In the genomic region with DNA sequence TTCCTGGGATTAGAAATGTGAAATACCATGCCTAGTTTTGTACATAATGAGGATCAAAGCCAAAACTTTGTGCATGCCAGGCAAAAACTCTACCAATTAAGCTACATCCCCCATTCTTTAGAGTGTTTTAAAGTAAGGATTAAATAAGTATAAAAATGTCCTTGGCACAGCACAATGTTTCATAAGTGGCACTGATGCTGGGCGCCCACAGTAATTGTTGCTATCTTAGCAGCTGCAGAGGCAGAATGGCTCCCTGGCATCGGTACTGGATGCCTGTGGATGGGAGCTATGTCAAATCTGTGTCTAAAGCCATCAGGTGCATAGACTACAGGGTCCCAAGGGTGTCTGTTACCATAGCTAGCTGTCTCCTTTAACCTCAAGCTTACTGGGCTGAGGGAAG, we compare ENCODE assay signal across 17 mouse cellular contexts. TPM values are rescaled to one million over a fixed set of nuclear protein-coding genes. Genes with fewer than 3 reads are reported as not detected.
DNase-seq lines count a peak whose midpoint lies in the region; ATAC-seq lines count a peak whose summit lies in the region.
"Had no signal": no experiment of that assay in that cellular context is flagged by ENCODE, and none has a peak within 500 bp of the region (broad histone marks: within the 10 kb centered on the region; RNA-seq: fewer than 3 reads in every experiment).

No protein-coding gene starts in this region.

- 77% methylated on average over 2 of the region's 2 CpGs for WGBS in hindbrain, embryonic 16.5 days
- WGBS in hindbrain, embryonic 14.5 days = 82% methylated on average over 2 of the region's 2 CpGs

- no peak overlapping the region for H3K9ac ChIP-seq in hindbrain, embryonic 16.5 days (ENCODE audit: low read depth, low read length)
- no peak overlapping the region for H3K9ac ChIP-seq in hindbrain, embryonic 14.5 days
- H3K9ac ChIP-seq: limb, embryonic 12.5 days; liver, embryonic 14.5 days; stomach, embryonic 15.5 days had no signal

- no peak overlapping the region for H3K4me2 ChIP-seq in hindbrain, embryonic 16.5 days (ENCODE audit: low read length)
- H3K4me2 ChIP-seq in hindbrain, embryonic 14.5 days (replicated peaks) = no peak overlapping the region
- H3K4me2 ChIP-seq: limb, embryonic 12.5 days; stomach, embryonic 15.5 days had no signal

- H3K36me3 ChIP-seq in hindbrain, embryonic 16.5 days (ENCODE audit: control insufficient read depth, insufficient read depth, low read length) = no peaks in the 10 kb centered on the region
- H3K36me3 ChIP-seq in hindbrain, embryonic 14.5 days (replicated peaks; ENCODE audit: control insufficient read depth, insufficient read depth) = no peaks in the 10 kb centered on the region
- H3K36me3 ChIP-seq: limb, embryonic 12.5 days; stomach, embryonic 15.5 days had no signal

- peaks cover 4% of the 10 kb centered on the region for H3K4me1 ChIP-seq in hindbrain, embryonic 16.5 days (ENCODE audit: control insufficient read depth, insufficient read depth, low read depth, low read length)
- peaks cover 3% of the 10 kb centered on the region; the same call in 1 of the 2 replicates for H3K4me1 ChIP-seq in hindbrain, embryonic 14.5 days (replicated peaks; ENCODE audit: control insufficient read depth, insufficient read depth, low read length)

- no peaks in the 10 kb centered on the region for H3K27me3 ChIP-seq in hindbrain, embryonic 16.5 days (replicated peaks; ENCODE audit: control insufficient read depth, insufficient read depth, low read length)
- no peaks in the 10 kb centered on the region for H3K27me3 ChIP-seq in hindbrain, embryonic 14.5 days (ENCODE audit: control insufficient read depth, insufficient read depth, low read length)
- H3K27me3 ChIP-seq: limb, embryonic 12.5 days had no signal

- ATAC-seq in hindbrain, embryonic 16.5 days = peak; percentile 8; the same call in 1 of the 2 replicates
- ATAC-seq in hindbrain, embryonic 14.5 days (ENCODE audit: low FRiP score) = no peak

- H3K4me3 ChIP-seq in hindbrain, embryonic 16.5 days (ENCODE audit: low read length) = no peak overlapping the region
- H3K4me3 ChIP-seq in hindbrain, embryonic 14.5 days (replicated peaks; ENCODE audit: low read length) = no peak overlapping the region
- H3K4me3 ChIP-seq: limb, embryonic 12.5 days; stomach, embryonic 15.5 days had no signal

- no peak overlapping the region for H3K27ac ChIP-seq in hindbrain, embryonic 16.5 days (ENCODE audit: low read depth, low read length)
- no peak overlapping the region for H3K27ac ChIP-seq in hindbrain, embryonic 14.5 days
- H3K27ac ChIP-seq: limb, embryonic 12.5 days; liver, embryonic 14.5 days; stomach, embryonic 15.5 days had no signal

- DNase-seq in hindbrain, embryonic 14.5 days (ENCODE audit: low spot score) = no peak
- peak; percentile 56 to 73 for DNase-seq in layer of hippocampus, adult 8-10 months (ENCODE audit: low spot score in 2 of 2)
- DNase-seq in left cerebral cortex, postnatal 4 days = peak; percentile 29
- peak; percentile 27 for DNase-seq in right cerebral cortex, postnatal 4 days
- no peak for DNase-seq in kidney, adult 18-20 months
- no peak for DNase-seq in cerebellum, adult 9-11 months
- DNase-seq: adrenal gland, adult 2 months; cerebellum, postnatal 25 days; gastrocnemius, postnatal 25 days; heart, postnatal 14 days; kidney, adult 8-10 months; lung, postnatal 10 days; thymus, postnatal 14 days had no signal

- intact Hi-C loops in left cerebral cortex, postnatal 4 days (cut with DNase I) = no loop called here

- no peaks in the 10 kb centered on the region for H3K9me3 ChIP-seq in hindbrain, embryonic 16.5 days (ENCODE audit: control insufficient read depth, low read length)
- no peaks in the 10 kb centered on the region for H3K9me3 ChIP-seq in hindbrain, embryonic 14.5 days (ENCODE audit: control insufficient read depth, low read length)
- H3K9me3 ChIP-seq: limb, embryonic 12.5 days; stomach, embryonic 15.5 days had no signal

RNA-seq across cellular contexts. Expression of a gene that starts 28.8 kb away (rescaled TPM):
- 81.3 and 86.9 TPM in 2 replicates for polyA plus RNA-seq in hindbrain, embryonic 16.5 days (2015; fragmentation: Nextera tagmentation; extraction: Ambion mirVana)
- 113 and 131 TPM in 2 replicates for polyA plus RNA-seq in hindbrain, embryonic 14.5 days (2014; fragmentation: Nextera tagmentation; extraction: Ambion mirVana)
- total RNA-seq in layer of hippocampus, adult 8-10 months (2022) = 100 to 1,000 TPM; 285 to 368 (median 321) TPM
- total RNA-seq in left cerebral cortex, postnatal 4 days (2021) = 100 to 1,000 TPM; 220 to 231 TPM

Comparison
In these comparisons a context has a peak if more than half of its experiments do, and no peak if none do; other contexts are left out.
1. DNase-seq: peak in layer of hippocampus, adult 8-10 months (2 of 2), left cerebral cortex, postnatal 4 days (single experiment) and right cerebral cortex, postnatal 4 days (single experiment); none in hindbrain, embryonic 14.5 days (single experiment), kidney, adult 18-20 months (single experiment) and cerebellum, adult 9-11 months (single experiment).